Mouse (Mus musculus) kidney, adult 8-10 months (tissue): ENCODE measurements around the gene Aqp3.
A peak's percentile ranks its signal among the peaks of the same experiment; 100 is the strongest.

ENCODE experiments used
- DNase-seq, 2 experiments: peaks; one replicate each; pipeline ENCODE4 v3.0.0; 2022

The Aqp3 gene

DNA sequence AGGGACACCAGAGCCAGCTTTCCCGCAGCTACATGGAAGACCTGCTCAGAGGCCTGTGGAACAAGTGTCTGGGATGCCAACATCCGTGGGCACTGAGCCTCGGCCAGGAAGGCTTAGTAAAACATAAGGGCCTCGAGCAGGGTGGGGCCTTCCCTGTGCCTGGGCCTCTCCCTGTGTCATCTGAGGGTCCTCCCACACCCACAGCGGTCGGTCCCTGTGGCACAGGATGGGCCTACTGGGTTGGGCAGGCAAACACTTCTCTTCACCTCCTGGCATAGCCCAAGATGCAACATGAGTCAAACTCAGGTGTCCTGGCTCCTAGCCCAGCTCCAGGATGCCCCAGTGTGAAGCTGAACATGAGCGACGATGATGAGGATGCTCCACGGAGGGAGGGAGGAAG lies 40.6 kb downstream of the Aqp3 start:
- DNase-seq = no peak

DNA sequence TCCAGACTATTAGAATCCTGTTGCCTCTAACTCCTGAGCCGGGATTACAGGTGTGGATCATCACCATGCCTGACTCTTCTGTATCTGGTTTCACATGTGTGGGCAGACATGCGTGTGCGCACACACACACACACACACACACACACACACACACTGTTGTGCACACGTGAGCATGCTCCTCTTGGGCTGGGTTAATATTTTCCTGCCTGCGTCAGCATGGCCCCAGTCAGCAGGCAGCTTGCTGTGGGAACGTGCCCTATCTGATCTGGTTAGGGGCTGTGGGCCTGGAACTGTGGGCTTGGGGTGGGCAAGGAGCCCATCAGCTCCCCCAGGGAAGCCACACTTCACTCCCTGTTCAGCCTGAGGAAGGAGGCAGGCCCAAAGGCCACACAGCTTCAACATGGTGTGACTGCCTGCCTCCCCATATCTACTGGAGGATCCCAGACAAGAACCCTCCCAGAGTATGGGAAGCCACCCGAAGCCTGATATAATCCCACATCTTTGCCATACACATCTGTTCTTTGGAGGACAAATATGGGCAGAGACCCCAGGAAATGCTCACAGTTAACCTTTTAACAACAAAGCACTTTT lies 41.1 kb downstream of the Aqp3 start:
- DNase-seq = peak; percentile 44 to 52

DNA sequence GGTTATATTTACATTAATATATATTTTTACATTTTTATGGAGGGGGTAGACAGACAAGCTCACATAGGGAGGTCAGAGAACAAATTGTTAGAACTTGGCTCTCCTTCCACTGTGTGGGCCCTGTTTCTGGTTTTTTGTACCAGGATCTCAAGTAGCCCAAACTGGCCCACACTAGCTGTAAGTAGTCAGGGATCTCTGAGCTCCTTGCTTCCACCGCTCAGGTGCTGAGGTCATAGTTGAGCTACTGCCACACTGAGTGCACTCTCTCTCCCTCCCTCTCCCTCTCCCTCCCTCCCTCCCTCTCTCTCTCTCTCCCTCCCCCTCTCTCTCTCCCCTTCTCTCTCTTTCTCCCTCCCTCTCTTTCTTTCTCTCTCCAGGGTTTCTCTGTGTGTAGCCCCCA lies 41.7 kb downstream of the Aqp3 start:
- peak in 1 of 2 experiments; percentile 61 for DNase-seq

DNA sequence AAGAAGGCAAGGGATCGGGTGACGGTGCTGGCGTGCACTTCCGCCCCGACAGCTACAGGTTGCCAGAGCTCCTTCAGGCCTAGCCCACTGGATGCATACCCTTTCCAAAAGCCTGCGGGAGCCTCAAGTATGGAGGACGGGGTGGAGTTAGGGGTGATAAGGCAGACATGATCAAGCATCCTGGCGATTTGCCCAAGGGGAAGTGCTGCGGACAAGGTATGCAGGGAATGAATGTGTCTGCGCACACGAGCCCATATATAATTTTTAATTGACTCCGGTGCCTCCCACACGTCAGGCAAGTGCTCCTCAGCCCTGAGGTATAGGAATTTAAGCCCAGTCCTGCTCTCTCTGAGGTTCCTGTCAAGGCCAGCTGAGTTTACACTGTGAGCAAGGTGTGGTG lies 42.9 kb downstream of the Aqp3 start:
- no peak for DNase-seq

DNA sequence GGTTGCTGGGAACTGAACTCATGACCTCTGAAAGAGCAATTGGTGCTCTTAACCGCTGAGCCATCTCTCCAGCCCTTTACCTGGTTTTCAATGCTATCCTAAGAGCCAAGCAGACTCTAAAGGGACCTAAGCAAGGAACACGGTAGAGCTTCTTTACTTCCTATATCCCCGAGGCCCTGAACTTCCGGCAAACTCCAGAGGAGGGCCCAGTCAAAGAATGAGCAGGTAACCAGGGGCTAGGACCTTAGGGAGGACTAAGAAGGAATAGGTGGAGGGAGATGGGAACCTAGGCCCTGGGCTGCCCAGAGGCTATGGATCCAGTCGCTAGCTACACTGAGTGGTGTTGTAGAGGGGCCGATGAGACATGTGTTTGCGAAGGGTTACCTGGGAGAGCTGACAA lies 46.2 kb downstream of the Aqp3 start:
- no peak for DNase-seq

DNA sequence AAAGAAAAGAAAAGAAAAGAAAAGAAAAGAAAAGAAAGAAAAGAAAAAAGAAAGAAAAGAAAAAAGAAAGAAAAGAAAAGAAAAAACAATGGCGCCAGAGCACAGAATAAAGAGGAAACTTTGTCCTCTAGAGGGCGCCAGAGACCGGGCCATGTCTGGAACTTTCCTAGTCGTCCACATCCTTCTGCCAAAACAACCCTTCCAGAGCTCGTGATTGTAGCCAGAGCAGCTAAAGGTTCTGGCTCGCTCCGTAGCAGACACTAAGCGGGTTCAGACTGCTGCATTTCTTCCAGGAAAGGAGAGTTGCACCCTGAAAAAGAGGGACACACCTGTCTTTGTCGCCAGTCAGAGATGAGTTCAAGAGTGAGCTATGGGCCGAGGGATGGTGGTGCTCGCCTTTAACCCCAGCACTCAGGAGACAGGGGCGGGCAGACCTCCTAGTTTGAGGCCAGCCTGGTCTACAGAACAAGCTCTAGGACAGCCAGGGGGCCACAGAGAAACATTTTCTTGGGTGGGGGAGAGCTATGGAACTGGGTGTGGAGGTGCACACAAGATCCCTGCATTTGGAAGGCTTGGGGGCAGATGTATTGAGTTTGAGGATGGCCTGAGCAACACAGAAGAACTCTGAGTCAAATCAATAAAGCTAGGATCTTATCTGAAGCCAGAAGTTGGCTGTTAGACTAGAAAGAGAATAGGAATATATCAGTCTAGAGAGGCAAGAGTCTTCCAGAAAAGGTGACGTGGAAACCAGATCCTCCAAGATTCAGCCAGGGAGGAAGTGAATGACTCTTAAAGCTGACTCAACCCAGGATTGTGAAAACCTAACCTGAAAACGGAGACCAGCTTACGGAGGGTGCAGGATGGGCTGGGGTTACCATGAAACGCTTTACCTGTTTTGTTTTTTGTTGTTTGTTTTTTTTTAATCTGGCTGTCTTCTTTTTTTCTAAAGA lies 47.0 kb downstream of the Aqp3 start:
- DNase-seq = peak; percentile 69 to 85

DNA sequence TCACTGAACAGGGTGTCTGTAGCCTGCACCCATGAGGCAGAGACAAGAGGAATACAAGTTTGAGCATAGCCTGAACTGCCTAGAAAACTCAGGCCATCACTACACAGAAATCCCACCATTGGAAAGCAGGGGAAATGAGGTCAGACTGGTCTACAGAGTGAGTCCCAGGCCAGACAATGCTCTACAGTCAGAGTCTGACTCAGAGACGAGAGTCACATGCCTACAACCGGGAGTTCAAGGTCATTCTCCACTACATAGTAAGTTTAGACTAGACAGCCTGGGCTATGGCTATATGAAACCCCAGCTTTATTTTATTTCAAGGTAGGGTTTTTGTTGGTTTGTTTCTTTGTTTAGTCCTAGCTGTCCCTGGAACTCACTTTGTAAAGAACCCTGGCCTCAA lies 49.1 kb downstream of the Aqp3 start:
- DNase-seq = no peak

DNA sequence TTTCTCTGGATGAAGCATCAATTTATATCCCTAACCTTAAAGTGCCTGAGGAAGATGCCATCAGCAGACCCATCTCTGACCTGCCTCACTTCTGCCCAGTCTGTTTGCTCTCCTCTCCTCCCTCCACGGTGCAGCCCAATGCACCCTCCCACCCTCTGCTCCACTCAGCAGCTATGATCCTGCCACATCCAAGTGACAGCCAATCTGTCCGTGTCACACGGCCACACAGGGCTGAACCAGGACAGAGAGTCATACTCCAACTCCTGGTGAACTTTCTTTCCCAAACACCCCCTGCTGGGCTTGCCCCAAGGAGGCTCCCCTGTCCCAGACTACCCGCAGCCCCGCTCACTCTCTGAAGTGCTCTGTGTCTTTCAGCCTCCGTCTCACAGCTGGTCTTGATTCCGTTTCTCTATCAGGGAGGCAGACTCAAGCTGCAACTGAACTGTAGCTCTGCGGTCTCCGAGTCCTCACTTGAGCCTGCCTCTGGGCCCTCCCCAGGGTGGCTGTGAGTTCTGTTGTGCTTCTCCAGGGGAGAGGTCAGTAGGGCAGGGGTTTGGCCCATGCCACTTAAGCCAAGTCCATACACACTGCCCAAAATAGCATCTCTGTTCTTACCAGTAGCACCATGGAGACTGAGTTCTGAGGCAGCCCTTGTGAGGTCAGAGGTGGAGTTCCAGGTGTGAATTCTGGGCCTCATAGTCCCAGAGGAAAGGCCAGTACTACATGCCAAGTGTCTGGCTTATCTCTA lies 50.3 kb downstream of the Aqp3 start, which contains the start of gene Aqp7:
Aqp7 (minus strand) TSS at position 616 of the 748 bp plus-strand sequence.
- no peak for DNase-seq

DNA sequence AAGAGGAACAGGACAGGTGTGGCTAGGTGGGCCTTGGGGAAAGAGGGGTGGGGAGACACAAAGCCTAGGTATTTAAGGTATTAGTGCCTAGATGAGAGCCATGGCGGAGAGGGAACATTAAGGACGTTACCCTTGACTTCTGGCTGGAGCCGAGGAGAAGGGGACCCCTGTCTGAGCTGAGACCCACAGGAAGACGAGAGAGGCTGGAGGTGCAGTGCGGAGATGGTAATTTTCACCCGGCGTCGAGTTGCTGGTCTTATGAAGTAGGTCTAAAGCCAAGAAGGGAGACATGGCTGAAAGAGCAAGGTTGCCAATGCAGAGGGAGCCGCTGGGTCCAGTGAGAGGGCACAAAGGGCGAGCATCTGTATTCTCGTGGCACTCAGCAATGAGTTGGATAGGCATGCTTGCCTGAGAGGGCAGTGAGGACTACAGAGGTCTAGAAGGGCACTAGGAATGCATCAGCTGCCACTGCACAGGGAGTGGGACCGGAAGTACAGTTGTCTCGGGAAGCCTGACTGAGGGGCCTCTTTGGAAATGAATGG lies 51.7 kb downstream of the Aqp3 start:
- peak; percentile 53 to 62 for DNase-seq

DNA sequence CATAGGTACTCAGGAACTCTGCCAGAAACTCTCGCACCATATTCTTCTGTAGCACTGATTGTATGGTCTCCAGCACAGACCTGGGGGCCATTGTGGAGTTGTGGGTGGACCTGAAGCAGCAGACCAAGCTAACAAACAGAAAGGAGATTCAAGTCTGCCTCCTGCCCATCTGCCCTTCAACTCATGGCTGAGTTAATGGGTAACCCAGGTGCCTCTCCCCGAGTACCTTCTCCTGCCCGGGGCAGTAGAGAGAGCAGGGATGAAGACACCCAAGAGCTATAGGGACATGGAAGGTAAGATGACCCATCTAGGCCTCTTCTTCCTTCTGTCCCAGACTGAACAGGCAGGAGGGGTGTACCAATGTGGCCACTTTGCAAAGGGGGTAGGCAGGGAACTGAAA lies 52.7 kb downstream of the Aqp3 start:
- DNase-seq = peak; percentile 73 to 82

DNA sequence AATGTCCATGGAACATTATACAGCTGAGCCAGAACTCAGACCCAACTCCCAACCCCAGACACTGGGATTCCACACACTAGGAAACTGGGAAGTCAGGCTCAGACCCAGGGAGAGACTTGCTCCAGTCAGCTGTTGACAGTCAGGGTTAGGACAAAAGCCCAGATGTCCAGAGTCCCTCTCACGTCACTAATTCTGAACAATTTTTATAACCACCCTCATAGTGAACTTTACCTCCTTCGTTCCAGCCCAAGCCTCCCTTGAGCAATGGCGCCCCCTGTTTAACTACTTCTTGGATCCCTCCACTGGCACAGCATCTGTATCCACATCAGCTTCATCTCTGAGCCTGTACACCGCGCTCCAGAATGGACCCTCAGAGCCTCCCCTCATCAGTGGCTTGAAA lies 54.0 kb downstream of the Aqp3 start:
- DNase-seq = peak; percentile 52 to 58

DNA sequence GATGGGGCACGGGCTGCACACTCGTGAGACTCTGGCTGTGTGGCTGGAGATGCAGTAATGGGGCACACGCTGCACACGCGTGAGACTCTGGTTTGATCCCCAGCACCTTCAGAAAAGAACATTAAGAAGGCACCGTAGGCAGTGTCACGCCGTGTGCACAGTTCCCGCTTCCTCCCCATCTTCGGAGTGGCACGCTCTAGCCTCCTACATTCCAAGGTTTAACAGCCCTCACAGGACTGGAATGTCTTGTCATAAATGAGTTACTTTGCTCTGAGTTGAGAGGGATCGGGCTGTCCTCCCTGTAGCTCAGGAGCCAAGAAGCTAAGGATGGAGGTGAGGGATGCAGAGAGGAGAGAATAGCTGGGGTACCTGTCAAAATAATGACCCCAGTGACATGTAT lies 55.1 kb downstream of the Aqp3 start:
- DNase-seq = peak; percentile 52 to 59
